Mouse (Mus musculus) olfactory bulb, adult 2 months (tissue): ENCODE measurements around the gene Bpifb9a.

ENCODE experiments used
- CTCF ChIP-seq: fragments of 200-500 bp; IDR thresholded peaks from 2 replicates; pipeline ENCODE4 v1.5.1; 2012; ENCODE audit warnings: low read depth, mild to moderate bottlenecking, low read length, moderate library complexity; ENCODE audit not compliant: insufficient read depth
- POLR2A ChIP-seq: fragments of 200-500 bp; IDR thresholded peaks from 2 replicates; pipeline ENCODE4 v1.6.1; 2012; ENCODE audit warnings: mild to moderate bottlenecking, low read depth, low read length, moderate library complexity; ENCODE audit not compliant: insufficient read depth

GRCm38 (mm10) chr2:154300496-154300895, 42.8 kb downstream of the Bpifb9a start:
- TF ChIP-seq CTCF (no peak; the same call in 1 of the 2 replicates), POLR2A (no peak)
